Mouse (Mus musculus) hindbrain, embryonic 11.5 days (tissue): ENCODE measurements at regions not wholly inside any gene's neighbourhood (a gene's known extent, or its start where the extent isn't known, plus 50 kb on each side); places are given as distances from the start of the nearest gene placed in this dataset.
"Not testable (repeated sequence)": the region's sequence is repeated elsewhere in the genome, so short reads cannot be mapped to it uniquely, and the experiment has no call there.

Source experiments
- ATAC-seq: fragments of 200-750 bp; cut with Nextera tagmentation; 2 replicates; pipeline ENCODE4 v1.8.0; 2017; ENCODE audit warnings: mild to moderate bottlenecking, moderate TSS enrichment, moderate library complexity; ENCODE audit not compliant: low FRiP score
- DNase-seq: peaks from one replicate; pipeline ENCODE4 v3.0.0-alpha.2; 2015; ENCODE audit warnings: low spot score
- H3K27ac ChIP-seq: fragments of 300-500 bp; sonication (generic); 2 replicates; pipeline ENCODE4 v1.5.1; 2014; ENCODE audit warnings: mild to moderate bottlenecking, low read depth, low read length
- H3K27me3 ChIP-seq: fragments of 300-500 bp; sonication (generic); 2 replicates; pipeline ENCODE4 v1.6.1; 2014; ENCODE audit warnings: mild to moderate bottlenecking, low read length, moderate library complexity, mixed read lengths; ENCODE audit not compliant: control insufficient read depth, insufficient read depth
- H3K36me3 ChIP-seq: fragments of 300-500 bp; sonication (generic); 2 replicates; pipeline ENCODE4 v1.6.1; 2014; ENCODE audit warnings: mild to moderate bottlenecking, low read length, moderate library complexity, mixed read lengths; ENCODE audit not compliant: control insufficient read depth, insufficient read depth
- H3K4me1 ChIP-seq: fragments of 300-500 bp; sonication (generic); replicated peaks from 2 replicates; pipeline ENCODE4 v1.6.1; 2014; ENCODE audit warnings: low read length, mixed read lengths; ENCODE audit not compliant: control insufficient read depth, insufficient read depth
- H3K4me2 ChIP-seq: fragments of 300-500 bp; sonication (generic); replicated peaks from 2 replicates; pipeline ENCODE4 v1.6.1; 2014; ENCODE audit warnings: mild to moderate bottlenecking, low read depth, low read length
- H3K4me3 ChIP-seq: fragments of 300-500 bp; sonication (generic); 2 replicates; pipeline ENCODE4 v1.5.1; 2014; ENCODE audit warnings: low read depth, low read length
- H3K9ac ChIP-seq: fragments of 300-500 bp; sonication (generic); 2 replicates; pipeline ENCODE4 v1.6.1; 2014; ENCODE audit warnings: low read depth, low read length
- H3K9me3 ChIP-seq: fragments of 300-500 bp; sonication (generic); 2 replicates; pipeline ENCODE4 v1.6.1; 2016; ENCODE audit warnings: low read length; ENCODE audit not compliant: control insufficient read depth
- WGBS: fragments of 180-500 bp; shearing (Covaris S2); extraction: QIAGEN DNeasy Blood & Tissue Kit; methylation state at CpG from one replicate; pipeline ENCODE4 v1.1.7; 2014; 5-methylcytosine and 5-hydroxymethylcytosine counted together

GRCm38 (mm10) chr13:5373191-5373590 lies 488.1 kb upstream of the Klf6 start:
- Histone ChIP-seq H3K9me3 (no peaks in the 10 kb centered on the region), H3K4me2 (no peak overlapping the region), H3K27me3 (no peaks in the 10 kb centered on the region), H3K4me3 (no peak overlapping the region), H3K4me1 (no peaks in the 10 kb centered on the region), H3K27ac (no peak overlapping the region), H3K36me3 (no peaks in the 10 kb centered on the region), H3K9ac (no peak overlapping the region)
- ATAC-seq = no peak
- DNase-seq = no peak

GRCm38 (mm10) chr13:5408226-5408804 lies 453.0 kb upstream of the Klf6 start:
- H3K4me3 ChIP-seq = no peak overlapping the region
- DNase-seq = no peak
- H3K36me3 ChIP-seq = no peaks in the 10 kb centered on the region
- no peak overlapping the region for H3K27ac ChIP-seq
- no peak overlapping the region for H3K9ac ChIP-seq
- ATAC-seq = no peak
- H3K9me3 ChIP-seq = no peaks in the 10 kb centered on the region
- no peak overlapping the region for H3K4me2 ChIP-seq
- no peaks in the 10 kb centered on the region for H3K27me3 ChIP-seq
- H3K4me1 ChIP-seq = no peaks in the 10 kb centered on the region
- whole genome bisulfite sequencing = 90% methylated on average over 4 of the region's 4 CpGs

GRCm38 (mm10) chr13:5412052-5412451 lies 449.2 kb upstream of the Klf6 start:
- Histone ChIP-seq H3K4me3 (no peak overlapping the region), H3K27me3 (no peaks in the 10 kb centered on the region), H3K4me2 (no peak overlapping the region), H3K27ac (no peak overlapping the region), H3K4me1 (no peaks in the 10 kb centered on the region), H3K9ac (no peak overlapping the region), H3K36me3 (no peaks in the 10 kb centered on the region), H3K9me3 (no peaks in the 10 kb centered on the region)
- no peak for ATAC-seq
- DNase-seq = no peak

GRCm38 (mm10) chr13:5413009-5413408 lies 448.3 kb upstream of the Klf6 start:
- H3K36me3 ChIP-seq, H3K4me2 ChIP-seq, DNase-seq, H3K27ac ChIP-seq, H3K27me3 ChIP-seq, H3K9me3 ChIP-seq, H3K4me3 ChIP-seq, ATAC-seq, H3K9ac ChIP-seq, H3K4me1 ChIP-seq: not testable (repeated sequence)

GRCm38 (mm10) chr13:5424110-5424509 lies 437.2 kb upstream of the Klf6 start:
- Histone ChIP-seq H3K4me2 (no peak overlapping the region), H3K4me1 (no peaks in the 10 kb centered on the region), H3K9me3 (no peaks in the 10 kb centered on the region), H3K4me3 (no peak overlapping the region), H3K27me3 (no peaks in the 10 kb centered on the region), H3K9ac (no peak overlapping the region), H3K36me3 (no peaks in the 10 kb centered on the region), H3K27ac (no peak overlapping the region)
- DNase-seq (no peak), ATAC-seq (no peak)
- WGBS = 77% methylated on average over 1 of the region's 1 CpGs

GRCm38 (mm10) chr13:5425491-5426232 lies 435.6 kb upstream of the Klf6 start:
- DNase-seq = no peak
- H3K36me3 ChIP-seq = no peaks in the 10 kb centered on the region
- H3K9me3 ChIP-seq = no peaks in the 10 kb centered on the region
- no peaks in the 10 kb centered on the region for H3K27me3 ChIP-seq
- no peak overlapping the region for H3K4me2 ChIP-seq
- no peak overlapping the region for H3K9ac ChIP-seq
- H3K4me1 ChIP-seq = no peaks in the 10 kb centered on the region
- no peak overlapping the region for H3K27ac ChIP-seq
- H3K4me3 ChIP-seq = no peak overlapping the region
- 86% methylated on average over 9 of the region's 9 CpGs for WGBS
- no peak for ATAC-seq

GRCm38 (mm10) chr13:5433652-5434051 lies 427.6 kb upstream of the Klf6 start:
- Histone ChIP-seq H3K27me3 (no peaks in the 10 kb centered on the region), H3K4me3 (no peak overlapping the region), H3K4me1 (no peaks in the 10 kb centered on the region), H3K36me3 (no peaks in the 10 kb centered on the region), H3K9ac (no peak overlapping the region), H3K4me2 (no peak overlapping the region), H3K9me3 (no peaks in the 10 kb centered on the region), H3K27ac (no peak overlapping the region)
- DNase-seq (peak; percentile 13), ATAC-seq (no peak)
- WGBS = 45% methylated on average over 1 of the region's 1 CpGs

GRCm38 (mm10) chr13:5435131-5435530 lies 426.2 kb upstream of the Klf6 start:
- H3K4me3 ChIP-seq = no peak overlapping the region
- H3K9ac ChIP-seq = no peak overlapping the region
- no peak overlapping the region for H3K4me2 ChIP-seq
- no peaks in the 10 kb centered on the region for H3K36me3 ChIP-seq
- H3K9me3 ChIP-seq = no peaks in the 10 kb centered on the region
- no peak for ATAC-seq
- H3K4me1 ChIP-seq = no peaks in the 10 kb centered on the region
- H3K27ac ChIP-seq = no peak overlapping the region
- no peak for DNase-seq
- H3K27me3 ChIP-seq = no peaks in the 10 kb centered on the region

GRCm38 (mm10) chr13:5436191-5436590 lies 425.1 kb upstream of the Klf6 start:
- Histone ChIP-seq H3K36me3 (no peaks in the 10 kb centered on the region), H3K27me3 (no peaks in the 10 kb centered on the region), H3K4me1 (no peaks in the 10 kb centered on the region), H3K4me3 (no peak overlapping the region), H3K9me3 (no peaks in the 10 kb centered on the region), H3K4me2 (no peak overlapping the region), H3K27ac (no peak overlapping the region), H3K9ac (no peak overlapping the region)
- DNase-seq (no peak), ATAC-seq (no peak)
- 63% methylated on average over 2 of the region's 2 CpGs for WGBS
